Mouse (Mus musculus) granulocyte monocyte progenitor cell, adult 5-6 weeks (primary cell): ENCODE results near the gene Sf1. TPM values are rescaled to one million over a fixed set of nuclear protein-coding genes. Genes with fewer than 3 reads are reported as not detected.

Source experiments
- ATAC-seq: replicated peaks from 2 replicates; pipeline ENCODE4 v1.8.0; 2016; ENCODE audit warnings: mild to moderate bottlenecking, moderate TSS enrichment, inconsistent platforms; ENCODE audit not compliant: poor library complexity, severe bottlenecking
- total RNA-seq, 2 experiments: library from RNA; stranded (forward) in 1 of 2; stranded (reverse) in 1 of 2; fragments of 200-712, 200-1000 nt in 1 of 2; fragments of >200 nt in 1 of 2; fragmentation: Nextera tagmentation in 1 of 2; gene quantifications; 2 replicates each; pipeline ENCODE4 v1.2.3; 2014 to 2017

Gene Sf1
- 286 and 301 TPM in 2 replicates for total RNA-seq (2014; fragmentation: Nextera tagmentation)
- total RNA-seq (2017), result 187 and 209 TPM in 2 replicates

GRCm38 (mm10) chr19:6363411-6364240 is at the start of gene Sf1:
Gene Sf1, plus strand, starts transcription at chr19:6363690.
- ATAC-seq, result peak; percentile 84

DNA sequence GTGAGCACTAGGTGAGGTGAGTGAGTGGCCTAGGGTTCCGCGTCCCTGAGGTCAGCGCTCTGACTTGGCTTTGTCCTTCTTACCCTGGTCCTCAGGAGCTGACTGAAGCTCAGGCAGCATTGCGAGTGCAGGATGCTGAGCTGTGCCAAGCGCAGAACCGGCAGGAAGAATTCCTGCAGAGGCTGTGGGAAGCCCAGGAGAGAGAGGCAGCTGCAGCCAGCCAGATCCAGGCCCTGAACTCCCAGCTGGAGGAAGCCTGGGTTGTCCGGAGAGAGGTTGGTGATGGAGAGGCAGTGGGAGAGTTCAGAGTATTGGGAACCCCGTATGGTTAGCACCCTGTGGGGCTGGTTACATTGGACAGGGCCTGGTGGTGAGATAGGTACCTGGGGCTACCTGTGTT is 49.7 kb upstream of the Sf1 start:
- ATAC-seq, result no peak

GRCm38 (mm10) chr19:6314513-6314912 is 49.0 kb upstream of the Sf1 start:
- ATAC-seq, result no peak

- ATAC-seq, result no peak
These were observed 47.9 kb upstream of the Sf1 start for GRCm38 (mm10) chr19:6315573-6315972.

- ATAC-seq, result no peak
These were observed 45.3 kb upstream of the Sf1 start for GRCm38 (mm10) chr19:6318145-6318544.

GRCm38 (mm10) chr19:6321358-6321757 is 42.1 kb upstream of the Sf1 start:
- ATAC-seq, result no peak

- ATAC-seq, result no peak
These were observed 41.5 kb upstream of the Sf1 start for GRCm38 (mm10) chr19:6321786-6322621.

GRCm38 (mm10) chr19:6324751-6325150 is 38.7 kb upstream of the Sf1 start:
- no peak for ATAC-seq

- peak; percentile 53 for ATAC-seq
These were observed 32.3 kb upstream of the Sf1 start for GRCm38 (mm10) chr19:6331178-6331577.

DNA sequence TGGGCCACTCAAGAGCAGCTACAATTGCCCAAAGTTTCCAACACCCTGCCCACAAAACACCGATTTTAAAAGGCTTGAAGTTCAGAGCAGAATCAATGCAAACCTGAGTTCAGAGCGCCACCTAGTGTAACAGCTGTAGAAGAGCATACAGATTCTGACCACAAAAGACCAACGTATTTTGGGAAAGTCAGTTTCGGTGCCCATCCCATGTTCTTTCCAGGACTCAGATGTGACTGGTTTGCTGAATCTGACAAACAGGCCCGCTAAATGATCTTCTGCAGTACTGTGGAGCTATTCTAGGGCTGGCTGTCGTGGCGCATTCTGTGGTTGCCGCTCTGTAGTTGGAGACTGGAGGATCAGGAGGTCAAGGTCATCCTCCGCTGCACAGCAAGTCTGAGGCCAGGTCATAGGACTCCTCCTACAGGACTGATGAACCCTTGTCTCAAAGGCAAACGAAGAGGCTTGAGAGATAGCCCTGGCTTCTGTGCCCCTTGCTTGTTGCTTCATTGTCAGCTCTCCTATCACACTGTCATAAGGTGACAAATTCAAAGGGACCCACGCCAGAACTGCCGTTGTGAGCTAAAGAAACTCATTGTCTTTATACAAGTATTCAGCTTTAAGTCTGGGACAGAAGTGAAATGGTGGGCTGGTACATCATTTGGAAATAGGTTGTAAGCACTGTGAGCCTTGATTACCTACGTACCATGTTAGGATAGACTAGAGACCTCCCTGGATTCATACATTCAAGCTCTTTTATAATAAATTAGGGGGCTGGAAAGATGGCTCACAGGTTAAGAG is 31.6 kb upstream of the Sf1 start:
- peak; percentile 33 for ATAC-seq

DNA sequence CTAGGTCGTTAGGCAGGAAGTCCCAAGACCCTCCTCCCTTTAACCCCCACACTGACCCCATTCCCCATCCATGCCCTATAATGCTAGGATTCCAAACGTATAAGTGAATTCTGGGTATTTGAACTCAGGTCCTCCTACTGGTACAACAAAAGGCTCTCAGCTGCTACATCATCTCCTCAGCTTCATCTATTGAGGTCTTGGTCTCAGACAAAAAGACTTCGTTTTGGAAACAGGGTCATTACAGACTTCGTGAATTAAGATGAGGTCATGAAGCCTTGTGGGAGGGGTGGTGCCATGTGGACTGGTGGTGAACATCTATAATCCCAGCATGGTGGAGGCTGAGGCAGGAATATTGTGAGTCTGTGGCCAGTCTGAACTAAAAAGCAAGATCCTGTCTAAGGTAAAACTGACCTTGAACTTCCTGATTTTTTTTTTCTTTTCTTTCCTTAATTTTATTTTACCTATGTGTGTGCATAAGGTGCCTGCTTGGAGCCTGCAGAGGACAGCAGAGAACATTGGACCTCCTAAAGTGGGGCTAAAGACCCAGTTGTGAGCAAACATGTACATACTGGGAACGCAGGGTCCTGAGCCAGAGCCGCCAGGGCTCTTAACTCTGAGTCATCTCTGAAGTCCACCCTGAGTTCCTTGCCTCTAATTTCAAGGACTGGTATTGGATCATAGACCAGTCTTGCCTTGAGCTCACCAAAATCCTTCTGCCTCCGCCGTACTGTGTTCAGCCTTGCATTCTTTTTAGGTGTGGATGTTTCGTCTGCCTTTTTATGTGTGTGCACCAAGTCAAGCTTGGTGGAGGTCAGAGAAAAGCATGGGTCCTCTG is 29.5 kb upstream of the Sf1 start:
- no peak for ATAC-seq

GRCm38 (mm10) chr19:6334673-6335457 is 28.6 kb upstream of the Sf1 start, which contains the start of gene Men1:
Gene Men1, plus strand, starts transcription at chr19:6334979.
- peak; percentile 80 for ATAC-seq

DNA sequence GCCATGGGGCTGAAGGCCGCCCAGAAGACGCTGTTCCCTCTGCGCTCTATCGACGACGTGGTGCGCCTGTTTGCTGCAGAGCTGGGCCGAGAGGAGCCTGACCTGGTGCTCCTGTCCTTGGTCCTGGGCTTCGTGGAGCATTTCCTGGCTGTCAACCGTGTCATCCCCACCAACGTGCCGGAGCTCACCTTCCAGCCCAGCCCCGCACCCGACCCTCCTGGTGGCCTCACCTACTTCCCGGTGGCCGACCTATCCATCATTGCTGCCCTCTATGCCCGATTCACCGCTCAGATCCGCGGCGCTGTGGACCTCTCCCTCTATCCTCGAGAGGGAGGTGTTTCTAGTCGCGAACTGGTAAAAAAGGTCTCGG is 28.0 kb upstream of the Sf1 start:
- no peak for ATAC-seq

DNA sequence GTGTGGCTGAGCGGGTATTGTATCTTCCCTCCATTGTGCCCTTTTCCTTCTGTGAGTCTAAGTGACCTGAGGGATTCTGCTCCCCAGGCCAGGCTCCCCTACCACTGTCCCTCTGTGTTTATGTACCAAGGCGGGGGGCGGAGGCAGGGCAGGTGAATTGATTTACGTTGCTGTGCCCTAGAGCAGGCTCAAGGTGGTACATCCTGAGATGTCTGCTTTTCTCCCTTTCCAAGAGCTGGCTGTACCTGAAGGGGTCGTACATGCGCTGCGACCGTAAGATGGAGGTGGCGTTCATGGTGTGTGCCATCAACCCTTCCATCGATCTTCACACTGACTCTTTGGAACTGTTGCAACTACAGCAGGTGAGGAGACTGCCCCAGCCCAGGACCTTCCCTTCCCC is 26.6 kb upstream of the Sf1 start:
- no peak for ATAC-seq

DNA sequence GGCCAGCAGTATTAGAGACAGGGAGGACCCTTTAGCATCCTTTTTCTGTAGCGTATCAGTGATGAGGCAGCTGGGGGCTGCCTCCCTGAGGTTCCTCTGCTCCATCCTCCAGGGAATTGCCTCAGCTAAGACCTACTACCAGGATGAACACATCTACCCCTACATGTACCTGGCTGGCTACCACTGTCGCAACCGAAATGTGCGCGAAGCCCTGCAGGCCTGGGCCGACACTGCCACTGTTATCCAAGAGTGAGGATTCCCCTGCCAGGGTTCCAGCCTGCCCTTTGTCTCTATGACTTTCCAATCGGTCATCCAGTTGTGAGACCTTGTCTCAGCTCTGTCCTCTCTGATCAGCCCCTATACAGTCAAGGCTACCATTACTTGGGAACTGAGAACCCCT is 25.3 kb upstream of the Sf1 start:
- no peak for ATAC-seq

DNA sequence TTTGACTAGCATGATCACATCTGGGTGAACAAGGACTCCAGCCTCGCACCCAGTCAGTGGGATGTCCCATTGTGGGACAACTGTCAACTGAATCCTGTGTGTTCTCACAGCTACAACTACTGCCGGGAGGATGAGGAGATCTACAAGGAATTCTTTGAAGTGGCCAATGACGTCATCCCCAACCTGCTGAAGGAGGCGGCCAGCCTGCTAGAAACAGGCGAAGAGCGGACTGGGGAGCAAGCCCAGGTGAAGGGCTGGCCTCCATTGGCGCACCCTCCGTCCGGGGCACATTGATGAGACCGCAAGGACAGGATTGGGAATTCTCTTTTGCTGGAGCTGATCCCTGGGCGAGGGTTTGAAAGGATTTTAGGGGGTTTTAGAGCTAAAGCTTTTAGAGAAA is 24.8 kb upstream of the Sf1 start:
- no peak for ATAC-seq

GRCm38 (mm10) chr19:6339191-6339590 is 24.3 kb upstream of the Sf1 start:
- no peak for ATAC-seq

GRCm38 (mm10) chr19:6339890-6340504 is 23.5 kb upstream of the Sf1 start:
- peak; percentile 42 for ATAC-seq
